Mouse (Mus musculus): Measurements from ENCODE around the gene Pdcd4. TPM values are rescaled to one million over a fixed set of nuclear protein-coding genes. Genes with fewer than 3 reads are reported as not detected.
A peak's percentile ranks its signal among the peaks of the same experiment; 100 is the strongest.

Gene Pdcd4
- polyA plus RNA-seq, 1 experiment from 2014 or later: 50.1 TPM

DNA sequence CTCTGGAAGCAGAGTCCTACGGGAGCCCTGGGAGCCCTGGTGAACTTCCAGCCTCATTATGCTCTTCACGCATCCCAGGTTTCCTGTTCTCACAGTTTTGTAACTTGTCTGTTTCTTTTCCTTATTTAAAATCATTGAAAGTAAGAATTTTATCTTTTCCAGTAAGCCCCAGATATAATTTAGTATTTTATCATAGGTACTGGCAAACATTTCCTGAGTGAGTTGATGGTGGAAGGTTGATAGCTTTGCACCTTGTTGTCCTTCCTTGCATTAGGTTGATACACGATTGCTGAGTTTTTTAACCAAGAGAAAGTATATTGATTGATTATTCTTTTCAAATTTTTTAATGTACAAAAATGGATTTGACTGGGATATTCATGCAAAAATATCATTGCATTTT is 77.2 kb downstream of the Pdcd4 start:
- Histone ChIP-seq H3K27ac (ENCODE audit: low read depth, low read length) (no peak overlapping the region), H3K4me1 (replicated peaks; ENCODE audit: control insufficient read depth, insufficient read depth, low read length) (0 out of 2 replicates have a peak, but pooled peaks cover 6% of the 10 kb centered on the region), H3K4me2 (no peak overlapping the region), H3K9ac (ENCODE audit: low read depth, low read length) (no peak overlapping the region), H3K4me3 (ENCODE audit: low read depth, low read length) (no peak overlapping the region), H3K36me3 (ENCODE audit: control insufficient read depth, insufficient read depth, low read length) (no peaks in the 10 kb centered on the region), H3K9me3 (ENCODE audit: control insufficient read depth, low read length) (no peaks in the 10 kb centered on the region), H3K27me3 (replicated peaks; ENCODE audit: control insufficient read depth, insufficient read depth, low read length) (no peaks in the 10 kb centered on the region)
- no peak for DNase-seq (ENCODE audit: low spot score)
- no peak for ATAC-seq (replicated peaks; ENCODE audit: low FRiP score)
- WGBS: 77% methylated on average over 3 of the region's 3 CpGs

GRCm38 (mm10) chr19:53971938-53972337 is 79.9 kb downstream of the Pdcd4 start:
- peak; percentile 62; the same call in 1 of the 2 replicates for ATAC-seq (replicated peaks; ENCODE audit: low FRiP score)
- H3K4me2 ChIP-seq: peak overlapping the region; percentile 12; the same call in 1 of the 2 replicates

GRCm38 (mm10) chr19:53973656-53974055 is 81.6 kb downstream of the Pdcd4 start:
- H3K4me1 ChIP-seq (replicated peaks; ENCODE audit: control insufficient read depth, insufficient read depth, low read length): 0 out of 2 replicates have a peak, but pooled peaks cover 6% of the 10 kb centered on the region
- no peak overlapping the region for H3K4me3 ChIP-seq (ENCODE audit: low read depth, low read length)
- H3K9ac ChIP-seq (ENCODE audit: low read depth, low read length): no peak overlapping the region
- ATAC-seq (replicated peaks; ENCODE audit: low FRiP score): no peak
- H3K27ac ChIP-seq (ENCODE audit: low read depth, low read length): no peak overlapping the region
- no peaks in the 10 kb centered on the region; the same call in 1 of the 2 replicates for H3K36me3 ChIP-seq (ENCODE audit: control insufficient read depth, insufficient read depth, low read length)
- no peak overlapping the region for H3K4me2 ChIP-seq
- no peaks in the 10 kb centered on the region for H3K27me3 ChIP-seq (replicated peaks; ENCODE audit: control insufficient read depth, insufficient read depth, low read length)
- 66% methylated on average over 1 of the region's 1 CpGs for WGBS
- H3K9me3 ChIP-seq (ENCODE audit: control insufficient read depth, low read length): no peaks in the 10 kb centered on the region
- DNase-seq (ENCODE audit: low spot score): no peak

More at GRCm38 (mm10) chr19:53971938-53972337, 79.9 kb downstream of the Pdcd4 start:
- Histone ChIP-seq H3K9me3 (ENCODE audit: control insufficient read depth, low read length) (no peaks in the 10 kb centered on the region), H3K36me3 (ENCODE audit: control insufficient read depth, insufficient read depth, low read length) (no peaks in the 10 kb centered on the region; the same call in 1 of the 2 replicates), H3K27ac (ENCODE audit: low read depth, low read length) (no peak overlapping the region; the same call in 1 of the 2 replicates), H3K27me3 (replicated peaks; ENCODE audit: control insufficient read depth, insufficient read depth, low read length) (no peaks in the 10 kb centered on the region), H3K4me1 (replicated peaks; ENCODE audit: control insufficient read depth, insufficient read depth, low read length) (0 out of 2 replicates have a peak, but pooled peaks cover 6% of the 10 kb centered on the region), H3K9ac (ENCODE audit: low read depth, low read length) (no peak overlapping the region), H3K4me3 (ENCODE audit: low read depth, low read length) (no peak overlapping the region)
- 45% methylated on average over 7 of the region's 7 CpGs for WGBS
- DNase-seq (ENCODE audit: low spot score): no peak

Other genes starting within 250 kb of the Pdcd4 start
- gene Rbm20, start 214.9 kb upstream of the Pdcd4 start, polyA plus RNA-seq (2014; fragmentation: Nextera tagmentation; extraction: Ambion mirVana): 0.35 and 0.37 TPM in 2 replicates
- 48.6 and 53.8 TPM in 2 replicates for gene Shoc2, start 52.1 kb downstream of the Pdcd4 start, polyA plus RNA-seq (2014; fragmentation: Nextera tagmentation; extraction: Ambion mirVana)
- gene Bbip1, start 52.4 kb downstream of the Pdcd4 start, polyA plus RNA-seq (2014; fragmentation: Nextera tagmentation; extraction: Ambion mirVana): 95.9 and 103 TPM in 2 replicates
- 0.11 and 0.42 TPM in 2 replicates for gene Adra2a, start 151.9 kb downstream of the Pdcd4 start, polyA plus RNA-seq (2014; fragmentation: Nextera tagmentation; extraction: Ambion mirVana)

Data from liver, embryonic 11.5 days (tissue).